Mouse (Mus musculus): Measurements from ENCODE around the gene Pias1.
"Not testable (repeated sequence)": the region's sequence is repeated elsewhere in the genome, so short reads cannot be mapped to it uniquely, and the experiment has no call there.

Gene Pias1

GRCm38 (mm10) chr9:62940966-62941365 lies 46.8 kb downstream of the Pias1 start:
- DNase-seq (ENCODE audit: low read depth), result no peak

DNA sequence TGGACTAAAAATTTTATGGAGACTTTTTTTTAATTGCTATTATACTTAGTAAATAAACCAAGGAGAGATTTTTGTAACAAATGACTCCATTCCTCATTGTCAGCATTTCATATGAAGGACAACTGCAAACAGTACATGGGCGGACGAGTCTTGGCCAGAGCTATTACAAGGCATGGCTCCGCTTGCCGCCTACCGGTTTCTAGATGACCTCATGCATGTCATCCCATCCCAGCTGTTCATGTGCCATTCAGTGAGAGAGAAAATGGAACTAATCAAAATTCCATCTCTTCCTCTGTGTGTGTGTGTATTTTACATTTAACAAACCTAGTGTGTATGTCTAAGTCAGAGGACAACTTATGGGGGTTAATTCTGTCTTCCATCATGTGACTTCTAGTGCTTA lies 51.9 kb downstream of the Pias1 start:
- DNase-seq (ENCODE audit: low read depth), result no peak

DNA sequence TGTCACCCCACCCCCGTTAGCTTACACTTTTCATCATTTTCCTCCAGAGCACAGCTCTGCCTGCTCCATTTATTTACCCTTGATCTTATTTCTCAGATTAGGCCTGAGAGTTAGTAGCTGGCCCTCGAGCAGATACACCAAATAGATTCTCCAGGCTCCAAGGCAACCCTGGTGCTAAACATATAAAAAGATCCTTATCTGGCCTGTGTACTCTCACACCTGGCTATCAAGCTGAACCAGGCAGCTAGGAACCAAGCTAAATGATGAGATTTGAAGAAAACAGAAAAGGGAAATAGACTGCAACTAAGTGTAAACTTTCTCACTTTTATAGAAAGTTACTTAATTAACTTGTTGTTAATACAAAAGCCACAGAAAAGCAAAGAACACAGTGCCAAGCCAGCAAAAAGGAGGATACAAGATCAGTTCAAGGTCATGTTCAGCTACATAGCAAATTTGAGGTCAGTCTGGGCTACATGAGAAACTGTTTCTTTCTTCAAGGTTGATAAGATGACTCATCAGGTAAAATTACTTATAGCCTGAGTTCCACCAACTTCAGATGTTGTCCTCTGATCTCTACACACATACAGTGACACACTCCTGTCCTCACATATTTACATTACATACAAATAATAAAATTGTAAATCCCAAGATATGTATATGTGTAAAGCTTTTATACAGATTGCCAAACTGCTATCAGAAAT lies 52.9 kb downstream of the Pias1 start:
- no peak for DNase-seq (ENCODE audit: low read depth)

GRCm38 (mm10) chr9:62932575-62933339 lies 55.0 kb downstream of the Pias1 start:
- DNase-seq (ENCODE audit: low read depth), result no peak

DNA sequence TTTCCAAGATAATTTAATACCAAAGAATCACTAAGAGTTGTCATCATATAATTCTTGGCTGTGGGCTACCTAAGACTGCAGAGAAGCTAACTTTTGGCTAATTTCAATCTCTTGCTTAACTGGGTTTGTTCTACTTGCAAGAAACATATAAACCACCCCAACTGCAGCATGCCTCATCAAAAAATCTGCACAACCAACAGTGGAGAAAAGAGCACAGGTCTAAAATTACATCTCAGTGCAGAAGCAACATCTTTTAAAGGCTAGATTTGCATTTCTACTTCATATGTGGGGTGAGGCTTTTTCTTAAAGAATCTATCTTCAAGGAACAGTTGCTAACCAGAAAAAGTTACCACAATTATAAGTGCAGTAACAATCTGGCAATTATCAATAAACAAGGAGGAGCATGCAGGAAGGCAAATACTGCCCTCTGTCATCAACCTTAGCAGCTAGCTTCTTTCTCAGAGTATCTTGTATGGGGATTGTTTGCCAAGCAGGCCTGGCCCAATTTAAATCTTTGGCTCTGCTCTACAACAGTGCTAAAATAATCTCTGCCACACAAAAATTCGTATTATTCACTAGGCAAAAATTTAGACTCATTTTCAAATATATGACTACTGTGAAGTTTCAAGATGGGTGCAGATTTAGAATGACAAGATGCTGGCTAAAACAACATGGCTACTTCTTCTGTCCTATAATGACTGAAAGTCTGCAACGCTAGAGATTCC lies 62.7 kb downstream of the Pias1 start:
- DNase-seq (ENCODE audit: low read depth), result no peak

DNA sequence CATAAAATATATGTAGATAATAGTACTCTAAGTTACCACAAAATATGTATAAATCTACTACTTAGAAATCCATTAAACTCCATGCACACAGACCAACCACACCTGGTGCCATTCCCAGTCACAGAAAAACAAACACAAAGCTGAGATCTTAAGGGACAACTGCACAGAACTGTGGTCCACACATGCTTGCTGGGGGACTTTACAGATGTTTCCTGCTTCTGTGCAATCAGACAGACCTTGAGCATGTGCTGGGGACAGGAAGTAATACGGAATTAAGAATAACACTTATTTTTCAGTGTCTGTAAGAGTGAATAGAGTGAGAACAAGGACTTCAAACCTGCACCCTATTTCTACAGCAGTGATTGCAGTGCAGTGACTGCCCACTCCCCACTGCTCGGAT lies 66.8 kb downstream of the Pias1 start:
- no peak for DNase-seq (ENCODE audit: low read depth)

GRCm38 (mm10) chr9:62917059-62917458 lies 70.7 kb downstream of the Pias1 start:
- DNase-seq (ENCODE audit: low read depth), result no peak

GRCm38 (mm10) chr9:62913390-62914069 lies 74.2 kb downstream of the Pias1 start:
- no peak for DNase-seq (ENCODE audit: low read depth)

- DNase-seq (ENCODE audit: low read depth), result no peak
Observed at GRCm38 (mm10) chr9:62905039-62905438, 82.7 kb downstream of the Pias1 start.

DNA sequence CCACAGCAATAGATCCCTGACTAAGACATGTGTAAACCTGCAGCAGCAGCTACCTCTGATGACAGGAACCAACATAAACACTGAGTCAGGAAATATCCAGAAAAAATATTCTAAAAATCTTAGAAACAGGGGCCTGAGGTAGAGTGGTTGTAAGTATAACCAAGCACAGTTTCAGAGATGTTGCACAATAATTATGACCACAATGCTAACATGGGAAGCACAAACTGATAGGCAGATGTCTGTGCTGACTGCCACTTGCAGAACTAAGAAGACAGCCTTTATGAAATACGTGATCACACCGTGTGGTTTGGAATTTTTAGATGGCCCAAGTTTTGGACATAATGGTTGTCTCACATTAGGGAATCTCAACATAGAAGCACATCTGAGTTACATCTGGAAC lies 83.9 kb downstream of the Pias1 start:
- DNase-seq (ENCODE audit: low read depth), result no peak

DNA sequence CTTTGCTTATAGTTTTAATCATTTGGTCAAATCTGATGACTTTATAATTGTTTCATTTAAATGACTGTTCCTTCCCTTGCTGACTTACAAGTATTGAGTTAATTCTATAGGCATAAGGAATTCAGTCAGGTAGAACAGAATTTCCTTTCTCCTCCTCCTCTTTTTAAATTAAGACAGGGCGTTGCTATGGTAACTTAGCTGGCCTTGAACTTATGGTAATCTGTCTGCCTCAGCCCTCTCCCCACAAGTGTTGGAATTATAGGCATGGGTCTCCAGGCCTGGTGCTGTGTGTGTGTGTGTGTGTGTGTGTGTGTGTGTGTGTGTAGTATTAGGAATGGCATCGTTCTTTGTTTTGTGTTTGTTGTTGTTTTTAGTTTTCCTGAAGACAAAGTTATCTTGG lies 86.0 kb downstream of the Pias1 start:
- no peak for DNase-seq (ENCODE audit: low read depth)

DNA sequence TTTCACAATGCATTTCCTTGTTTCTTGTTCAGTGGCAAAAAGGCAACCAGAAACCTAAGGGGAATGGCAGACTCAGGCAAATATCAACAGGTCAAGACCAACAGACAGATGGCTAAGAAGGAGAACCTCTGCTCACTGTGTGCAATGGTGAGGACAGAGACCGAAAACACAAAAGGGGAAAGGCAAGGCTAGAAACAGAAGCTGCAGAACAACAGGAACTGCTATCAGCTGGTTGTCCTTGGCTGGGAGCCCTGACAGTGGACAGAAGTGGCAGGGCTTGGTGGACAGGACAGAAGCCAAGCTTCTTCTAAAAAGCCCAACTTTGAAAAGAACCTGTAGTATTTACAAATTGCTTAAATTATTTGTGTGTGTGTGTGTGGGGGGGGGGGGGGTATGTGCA lies 93.2 kb downstream of the Pias1 start:
- DNase-seq (ENCODE audit: low read depth), result no peak

GRCm38 (mm10) chr9:62881871-62882270 lies 105.9 kb downstream of the Pias1 start:
- DNase-seq (ENCODE audit: low read depth), result no peak

GRCm38 (mm10) chr9:62877825-62878224 lies 109.9 kb downstream of the Pias1 start:
- no peak for DNase-seq (ENCODE audit: low read depth)

DNA sequence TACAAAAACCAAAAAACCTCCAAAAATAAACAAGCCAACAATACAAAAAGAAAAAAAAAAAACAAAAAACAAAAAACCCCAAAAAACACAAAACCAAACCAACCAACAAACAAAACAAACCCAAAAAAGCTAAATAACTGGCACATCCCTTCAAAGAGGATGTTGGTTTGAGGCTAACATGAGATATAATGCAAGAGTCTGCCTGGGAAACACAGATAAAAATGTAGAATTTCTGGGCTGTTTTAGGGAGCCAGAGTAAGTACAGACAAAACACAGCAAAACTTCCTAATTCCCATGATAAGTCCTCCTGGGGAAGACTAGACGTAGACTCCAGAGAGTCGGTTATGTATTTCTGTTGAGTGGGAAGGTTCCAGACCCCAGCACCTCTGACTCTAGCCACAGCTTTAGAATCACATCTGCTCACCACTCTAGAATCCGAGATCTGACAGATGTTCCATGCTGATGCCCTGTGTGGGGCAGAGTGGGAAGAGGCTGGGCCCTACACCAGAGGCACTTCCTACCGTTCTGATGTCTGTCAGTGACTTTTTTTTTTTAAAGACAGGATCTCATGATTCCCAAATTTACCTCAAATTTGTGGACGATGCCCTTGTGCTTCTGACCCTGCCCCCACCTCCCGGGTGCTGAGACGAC lies 110.6 kb downstream of the Pias1 start:
- DNase-seq (ENCODE audit: low read depth), result no peak

GRCm38 (mm10) chr9:62870728-62871127 lies 117.0 kb downstream of the Pias1 start:
- no peak for DNase-seq (ENCODE audit: low read depth)

- DNase-seq (ENCODE audit: low read depth), result not testable (repeated sequence)
Observed at GRCm38 (mm10) chr9:62869236-62869635, 118.5 kb downstream of the Pias1 start.

- no peak for DNase-seq (ENCODE audit: low read depth)
Observed at GRCm38 (mm10) chr9:62860866-62861265, 126.9 kb downstream of the Pias1 start.

DNA sequence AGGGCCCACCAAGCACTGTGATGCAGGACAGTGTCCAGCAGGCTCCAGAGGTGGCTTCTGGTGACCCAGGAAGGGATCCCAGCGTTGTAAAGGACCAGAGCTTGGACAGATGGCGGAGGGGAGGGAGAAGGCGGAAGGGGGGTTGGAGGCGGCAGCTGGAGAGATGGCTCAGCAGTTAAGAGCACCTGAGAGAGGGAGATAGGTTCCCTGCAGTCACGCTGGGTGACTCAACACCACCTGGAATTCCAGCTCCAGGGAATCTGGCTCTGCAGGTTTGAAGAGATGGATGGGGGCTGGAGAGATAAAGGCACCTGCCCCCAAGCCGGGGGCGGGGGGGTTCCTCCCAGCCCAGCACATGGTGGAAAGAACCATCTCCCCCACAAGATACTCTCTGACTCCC lies 127.6 kb downstream of the Pias1 start:
- DNase-seq (ENCODE audit: low read depth), result not testable (repeated sequence)

DNA sequence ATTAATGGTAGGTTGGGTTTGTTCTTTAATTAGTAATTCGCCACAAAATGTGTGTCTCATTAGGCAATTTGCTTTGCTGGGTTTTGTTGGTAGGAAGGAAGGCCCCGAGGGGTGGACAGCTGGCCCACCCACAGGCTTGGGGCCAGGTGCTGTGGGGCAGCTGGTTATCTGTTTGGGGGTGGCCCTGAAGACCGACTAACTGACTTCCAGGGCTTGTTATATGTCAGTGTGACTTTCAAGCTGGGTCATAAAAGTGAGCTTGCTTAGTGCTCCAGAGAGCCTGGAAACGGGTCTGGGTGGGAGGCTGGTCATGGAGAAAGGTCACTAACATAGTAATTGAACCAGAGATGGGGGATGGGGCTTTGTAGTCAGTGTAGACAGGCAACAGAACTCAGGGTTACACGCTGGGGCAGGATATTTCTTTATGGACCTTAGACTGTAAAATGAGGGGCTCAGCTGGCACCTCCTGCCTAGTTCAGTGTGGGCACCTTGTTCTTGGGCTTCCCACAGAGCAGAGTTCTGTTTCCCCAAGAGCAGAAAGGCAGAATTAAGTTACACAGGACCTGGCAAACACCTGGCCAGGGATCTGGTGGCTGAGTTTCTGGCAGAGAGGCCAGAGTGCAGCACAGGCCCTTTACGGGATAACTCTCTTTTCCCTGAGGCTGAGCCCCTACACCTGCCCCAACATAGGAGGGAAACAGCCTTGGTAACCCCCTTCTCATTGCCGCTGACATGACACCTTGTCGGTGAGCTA lies 129.3 kb downstream of the Pias1 start:
- DNase-seq (ENCODE audit: low read depth), result no peak

GRCm38 (mm10) chr9:62857719-62858261 lies 129.9 kb downstream of the Pias1 start, which contains the start of gene Calml4:
TSS of gene Calml4 (plus strand) at chr9:62858080.
- peak; percentile 61 for DNase-seq (ENCODE audit: low read depth)
